Comparison of ENCODE assay signal across 8 mouse cellular contexts in the genomic region with DNA sequence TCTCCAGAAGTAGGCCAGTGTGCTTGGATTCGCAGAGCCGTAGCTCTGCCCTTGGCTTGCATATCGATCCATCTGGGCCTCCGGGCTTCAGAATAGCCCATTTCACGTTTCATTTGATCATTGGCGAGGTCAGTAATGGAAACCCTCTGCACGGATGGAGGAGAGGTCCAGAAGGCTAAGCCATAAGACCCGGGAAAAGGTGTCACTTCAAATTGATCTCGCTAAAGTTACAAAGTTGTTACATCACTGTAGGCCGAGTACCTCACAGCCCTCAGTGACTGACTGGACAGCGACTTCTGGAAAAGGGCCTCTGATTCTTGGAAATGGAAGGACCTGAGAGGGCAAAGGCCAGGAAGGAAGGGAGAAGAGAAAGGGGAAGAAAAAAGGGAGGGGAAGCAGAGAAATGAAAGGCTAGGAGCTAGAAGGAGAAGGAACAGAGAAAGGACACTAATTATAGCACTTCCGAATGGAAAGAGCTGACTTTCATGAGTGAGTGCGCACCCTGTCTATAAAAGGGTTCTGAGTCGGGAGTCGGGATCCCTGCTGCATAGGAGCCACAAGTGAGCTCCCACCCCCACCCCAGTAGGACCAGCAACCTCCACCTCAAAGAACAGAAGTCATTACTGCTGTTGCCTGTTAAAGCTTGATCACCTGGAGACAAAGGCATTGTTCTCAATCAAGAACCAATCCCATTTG. TPM values are rescaled to one million over a fixed set of nuclear protein-coding genes. Genes with fewer than 3 reads are reported as not detected.
DNase-seq lines count a peak whose midpoint lies in the region; ATAC-seq and TF ChIP-seq lines count a peak whose summit lies in the region.

No protein-coding gene starts in this region.

- H3K27me3 ChIP-seq in heart, embryonic 12.5 days (replicated peaks), result no peaks in the 10 kb centered on the region
- no peaks in the 10 kb centered on the region for H3K27me3 ChIP-seq in heart, postnatal 0 days (ENCODE audit: control insufficient read depth, insufficient read depth, low read length)

- no peak overlapping the region for H3K27ac ChIP-seq in heart, embryonic 12.5 days (ENCODE audit: poor library complexity, severe bottlenecking)
- H3K27ac ChIP-seq in ES-E14 (ENCODE audit: insufficient read depth, low read depth, low read length, poor library complexity, severe bottlenecking) (no peak overlapping the region), macrophage (peak overlapping the region; percentile 89)
- no peak overlapping the region for H3K27ac ChIP-seq in heart, postnatal 0 days (ENCODE audit: low read depth)

- DNase-seq in heart, adult 8-10 months (ENCODE audit: low spot score), result no peak
- peak; percentile 11 for DNase-seq in ES-E14 (ENCODE audit: low read depth, low spot score)
- no peak for DNase-seq in heart, postnatal 0 days (ENCODE audit: low spot score)
- no peak for DNase-seq in Muller cell, postnatal 12 days (ENCODE audit: inconsistent ontology term)
- DNase-seq in embryo, embryonic 10 days (ENCODE audit: low spot score), result no peak
- no peak for DNase-seq in left cerebral cortex, adult 18-20 months (ENCODE audit: low spot score in 2 of 2)

- no peaks in the 10 kb centered on the region for H3K36me3 ChIP-seq in heart, embryonic 12.5 days
- H3K36me3 ChIP-seq in ES-E14 (ENCODE audit: control insufficient read depth, insufficient read depth, low read length, poor library complexity, severe bottlenecking) (no peaks in the 10 kb centered on the region), macrophage (ENCODE audit: inconsistent target) (no peaks in the 10 kb centered on the region)
- H3K36me3 ChIP-seq in heart, postnatal 0 days (replicated peaks; ENCODE audit: control insufficient read depth, insufficient read depth, low read length), result no peaks in the 10 kb centered on the region

- H3K9me3 ChIP-seq in heart, embryonic 12.5 days (replicated peaks), result no peaks in the 10 kb centered on the region
- H3K9me3 ChIP-seq in ES-E14 (ENCODE audit: control insufficient read depth, insufficient read depth, low read depth, low read length), result no peaks in the 10 kb centered on the region
- no peaks in the 10 kb centered on the region for H3K9me3 ChIP-seq in heart, postnatal 0 days (replicated peaks; ENCODE audit: control insufficient read depth, low read length)

- peak overlapping the region; percentile 85; the same call in 1 of the 2 replicates for H3K9ac ChIP-seq in heart, embryonic 12.5 days
- no peak overlapping the region; the same call in 1 of the 2 replicates for H3K9ac ChIP-seq in ES-E14 (ENCODE audit: insufficient read depth, low read depth, low read length, poor library complexity, severe bottlenecking)
- H3K9ac ChIP-seq in heart, postnatal 0 days (replicated peaks; ENCODE audit: low read depth, low read length), result peak overlapping the region; percentile 69; the same call in 1 of the 2 replicates

- H3K4me3 ChIP-seq in heart, embryonic 12.5 days, result peak overlapping the region; percentile 82
- H3K4me3 ChIP-seq in ES-E14 (ENCODE audit: insufficient read depth in 1 of 2, low read depth in 1 of 2, low read length in 2 of 2, poor library complexity in 1 of 2, severe bottlenecking in 1 of 2) (peak overlapping the region; percentile 68 to 69; a peak in 3 of 4 replicates), macrophage (ENCODE audit: inconsistent target) (peak overlapping the region; percentile 54; the same call in 1 of the 2 replicates)
- peak overlapping the region; percentile 90 for H3K4me3 ChIP-seq in heart, postnatal 0 days (ENCODE audit: low read depth, low read length)

- no peak for TF ChIP-seq EP300 in heart, postnatal 0 days (IDR thresholded peaks at IDR 0.05; ENCODE audit: low read depth)

- H3K4me2 ChIP-seq in heart, embryonic 12.5 days, result peak overlapping the region; percentile 90
- H3K4me2 ChIP-seq in heart, postnatal 0 days (ENCODE audit: low read depth, low read length), result peak overlapping the region; percentile 82

- peaks cover 39% of the 10 kb centered on the region for H3K79me2 ChIP-seq in macrophage (ENCODE audit: inconsistent target)

- ATAC-seq in heart, embryonic 12.5 days (ENCODE audit: insufficient number of reproducible peaks, low FRiP score), result no peak
- ATAC-seq in heart, postnatal 0 days (ENCODE audit: insufficient read depth, low read depth), result no peak

- H3K4me1 ChIP-seq in heart, embryonic 12.5 days (replicated peaks), result peaks cover 17% of the 10 kb centered on the region
- no peaks in the 10 kb centered on the region; a peak in 1 of 4 replicates for H3K4me1 ChIP-seq in ES-E14 (ENCODE audit: control insufficient read depth in 2 of 2, insufficient read depth in 2 of 2, low read length in 2 of 2, poor library complexity in 1 of 2)
- H3K4me1 ChIP-seq in heart, postnatal 0 days (ENCODE audit: control insufficient read depth, insufficient read depth), result 0 out of 2 replicates have a peak, but pooled peaks cover 3% of the 10 kb centered on the region

- in situ Hi-C loops in ES-E14 (cut with MboI; ENCODE audit: low sequenced_read_pairs in 2 of 2, unreplicated experiment in 2 of 2), result no loop called here

- TF ChIP-seq CTCF in heart, postnatal 0 days (IDR thresholded peaks at IDR 0.05; ENCODE audit: low read depth), result no peak

- WGBS in heart, embryonic 12.5 days, result 20% methylated on average over 15 of the region's 15 CpGs
- 26% methylated on average over 15 of the region's 15 CpGs for WGBS in heart, postnatal 0 days
- WGBS in macrophage (ENCODE audit: missing documents), result 19% methylated on average over 15 of the region's 15 CpGs

TF ChIP-seq in ES-E14, 5 proteins besides CTCF, POLR2A, EP300 and RAD21:
- TF ChIP-seq HCFC1 (IDR thresholded peaks at IDR 0.05; ENCODE audit: borderline replicate concordance, insufficient read depth, low read length) (no peak), ZC3H11A (IDR thresholded peaks at IDR 0.05; ENCODE audit: borderline replicate concordance, low read depth, low read length) (no peak), MAFK (IDR thresholded peaks at IDR 0.05; ENCODE audit: insufficient read depth, low read depth, low read length) (no peak), ZNF384 (IDR thresholded peaks at IDR 0.05; ENCODE audit: low read depth, low read length) (no peak), CHD2 (IDR thresholded peaks at IDR 0.05; ENCODE audit: low read depth, low read length) (no peak)

RNA-seq across cellular contexts. Expression of a gene that starts 3.5 kb away (rescaled TPM):
- 13.3 and 13.8 TPM in 2 replicates for polyA plus RNA-seq in heart, embryonic 12.5 days (2016; fragmentation: Nextera tagmentation; extraction: Ambion mirVana)
- total RNA-seq in heart, adult 8-10 months (2022), result 1 to 10 TPM in 1 of 4 experiments, under 1 TPM in 3; 0.79 to 1.1 (median 0.97) TPM
- total RNA-seq in ES-E14 (2012; rRNA removed), result 1.0 and 2.8 TPM in 2 replicates
- 6.6 and 10.2 TPM in 2 replicates for total RNA-seq in heart, postnatal 0 days (2014; rRNA removed; ENCODE audit: low replicate concordance)
- polyA plus RNA-seq in heart, postnatal 0 days (2015; fragmentation: Nextera tagmentation; extraction: Ambion mirVana), result 3.6 and 4.0 TPM in 2 replicates
- 10 to 100 TPM; 11.3 to 61.6 (median 22.4) TPM for total RNA-seq in macrophage (2018; cell fraction: chromatin; rRNA removed)
- 10 to 100 TPM; 10.5 to 20.6 (median 14.8) TPM for total RNA-seq in macrophage (2018; cell fraction: cytosol; rRNA removed)
- total RNA-seq in macrophage (2018; cell fraction: nucleus; rRNA removed), result 10 to 100 TPM; 11.8 to 66.8 (median 19.8) TPM
- polyA plus RNA-seq in macrophage (2018), result 7.7 to 26.7 TPM (median 10.3 TPM) in 3 replicates
- total RNA-seq in left cerebral cortex, adult 18-20 months (2021), result 10 to 100 TPM; 24.7 to 26.0 TPM
